Mouse (Mus musculus) neural tube, embryonic 11.5 days (tissue): ENCODE measurements around the gene Ccnl2. TPM values are rescaled to one million over a fixed set of nuclear protein-coding genes. Genes with fewer than 3 reads are reported as not detected.

Source experiments
- ATAC-seq: fragments of 200-750 bp; cut with Nextera tagmentation; 2 replicates; pipeline ENCODE4 v1.8.0; 2017; ENCODE audit warnings: moderate number of reproducible peaks, mild to moderate bottlenecking, moderate TSS enrichment, moderate library complexity; ENCODE audit not compliant: insufficient read depth, low FRiP score, low TSS enrichment
- DNase-seq: peaks from one replicate; pipeline ENCODE4 v3.0.0-alpha.2; 2015; ENCODE audit warnings: low spot score
- H3K27ac ChIP-seq: fragments of 300-500 bp; sonication (generic); 2 replicates; pipeline ENCODE4 v1.5.1; 2014; ENCODE audit warnings: low read depth, mild to moderate bottlenecking, low read length
- H3K27me3 ChIP-seq: fragments of 300-500 bp; sonication (generic); 2 replicates; pipeline ENCODE4 v1.6.1; 2014; ENCODE audit warnings: mild to moderate bottlenecking, low read length, mixed read lengths; ENCODE audit not compliant: control insufficient read depth, insufficient read depth
- H3K36me3 ChIP-seq: fragments of 300-500 bp; sonication (generic); 2 replicates; pipeline ENCODE4 v1.6.1; 2014; ENCODE audit warnings: mild to moderate bottlenecking, low read length, moderate library complexity, mixed read lengths; ENCODE audit not compliant: control insufficient read depth, insufficient read depth
- H3K4me1 ChIP-seq: fragments of 300-500 bp; sonication (generic); 2 replicates; pipeline ENCODE4 v1.6.1; 2014; ENCODE audit warnings: low read length, mixed read lengths; ENCODE audit not compliant: control insufficient read depth, insufficient read depth
- H3K4me2 ChIP-seq: fragments of 300-500 bp; sonication (generic); 2 replicates; pipeline ENCODE4 v1.6.1; 2014; ENCODE audit warnings: low read depth, mild to moderate bottlenecking, moderate library complexity
- H3K4me3 ChIP-seq: fragments of 300-500 bp; sonication (generic); 2 replicates; pipeline ENCODE4 v1.5.1; 2014; ENCODE audit warnings: low read depth, low read length
- H3K9ac ChIP-seq: fragments of 300-500 bp; sonication (generic); 2 replicates; pipeline ENCODE4 v1.6.1; 2014; ENCODE audit warnings: mild to moderate bottlenecking, low read length
- H3K9me3 ChIP-seq: fragments of 300-500 bp; sonication (generic); 2 replicates; pipeline ENCODE4 v1.6.1; 2016; ENCODE audit warnings: low read length; ENCODE audit not compliant: control insufficient read depth
- WGBS: fragments of 180-500 bp; shearing (Covaris S2); extraction: QIAGEN DNeasy Blood & Tissue Kit; methylation state at CpG from one replicate; pipeline ENCODE4 v1.1.7; 2014; 5-methylcytosine and 5-hydroxymethylcytosine counted together
- polyA plus RNA-seq: library from polyadenylated mRNA; unstranded; fragments of >200 nt; fragmentation: Nextera tagmentation; extraction: Ambion mirVana; gene quantifications from 2 replicates; pipeline ENCODE4 v1.2.1, GENCODE M21; 2014

Gene Ccnl2
- polyA plus RNA-seq, 1 experiment from 2014 or later, result 188 TPM

GRCm38 (mm10) chr4:155774971-155775740 is 37.1 kb upstream of the Ccnl2 start:
- ATAC-seq (no peak), DNase-seq (no peak)
- Histone ChIP-seq H3K27me3 (no peaks in the 10 kb centered on the region), H3K27ac (no peak overlapping the region; the same call in 1 of the 2 replicates), H3K36me3 (no peaks in the 10 kb centered on the region), H3K4me3 (no peak overlapping the region), H3K9ac (peak overlapping the region; percentile 44; the same call in 1 of the 2 replicates), H3K9me3 (no peaks in the 10 kb centered on the region), H3K4me2 (peak overlapping the region; percentile 68), H3K4me1 (peaks cover 6% of the 10 kb centered on the region)
- WGBS, result 64% methylated on average over 9 of the region's 9 CpGs

- H3K27me3 ChIP-seq, result no peaks in the 10 kb centered on the region
- H3K4me1 ChIP-seq, result peaks cover 6% of the 10 kb centered on the region
- no peaks in the 10 kb centered on the region for H3K36me3 ChIP-seq
- ATAC-seq, result no peak
- no peak overlapping the region; the same call in 1 of the 2 replicates for H3K27ac ChIP-seq
- H3K4me3 ChIP-seq, result no peak overlapping the region
- H3K4me2 ChIP-seq, result no peak overlapping the region
- DNase-seq, result no peak
- H3K9me3 ChIP-seq, result no peaks in the 10 kb centered on the region
- 90% methylated on average over 3 of the region's 3 CpGs for WGBS
- no peak overlapping the region for H3K9ac ChIP-seq
Observed at GRCm38 (mm10) chr4:155775855-155776254, 36.4 kb upstream of the Ccnl2 start.

- H3K9me3 ChIP-seq, result no peaks in the 10 kb centered on the region
- no peak overlapping the region for H3K4me3 ChIP-seq
- 34% methylated on average over 2 of the region's 2 CpGs for WGBS
- H3K27ac ChIP-seq, result 0 out of 2 replicates have a peak overlapping the region, but pooled peaks have one; percentile 4
- peaks cover 6% of the 10 kb centered on the region for H3K4me1 ChIP-seq
- no peak overlapping the region; the same call in 1 of the 2 replicates for H3K9ac ChIP-seq
- no peaks in the 10 kb centered on the region for H3K27me3 ChIP-seq
- H3K36me3 ChIP-seq, result no peaks in the 10 kb centered on the region
- no peak overlapping the region for H3K4me2 ChIP-seq
- DNase-seq (no peak), ATAC-seq (no peak)
Observed at GRCm38 (mm10) chr4:155776704-155777335, 35.5 kb upstream of the Ccnl2 start.

- 74% methylated on average over 2 of the region's 2 CpGs for WGBS
- no peak overlapping the region for H3K4me3 ChIP-seq
- H3K27me3 ChIP-seq, result no peaks in the 10 kb centered on the region
- H3K36me3 ChIP-seq, result no peaks in the 10 kb centered on the region
- H3K4me2 ChIP-seq, result no peak overlapping the region
- no peaks in the 10 kb centered on the region for H3K9me3 ChIP-seq
- H3K27ac ChIP-seq, result no peak overlapping the region
- H3K4me1 ChIP-seq, result peaks cover 6% of the 10 kb centered on the region
- no peak overlapping the region for H3K9ac ChIP-seq
- no peak for DNase-seq
- ATAC-seq, result no peak
Observed at GRCm38 (mm10) chr4:155777816-155778215, 34.5 kb upstream of the Ccnl2 start.

- WGBS, result 87% methylated on average over 4 of the region's 4 CpGs
- no peak for ATAC-seq
- H3K4me1 ChIP-seq, result 0 out of 2 replicates have a peak, but pooled peaks cover 2% of the 10 kb centered on the region
Observed at GRCm38 (mm10) chr4:155779498-155779897, 32.8 kb upstream of the Ccnl2 start.

GRCm38 (mm10) chr4:155780895-155781294 is 31.4 kb upstream of the Ccnl2 start:
- Histone ChIP-seq H3K4me1 (0 out of 2 replicates have a peak, but pooled peaks cover 2% of the 10 kb centered on the region), H3K27ac (no peak overlapping the region), H3K4me3 (no peak overlapping the region), H3K27me3 (no peaks in the 10 kb centered on the region), H3K36me3 (no peaks in the 10 kb centered on the region), H3K9ac (no peak overlapping the region), H3K9me3 (no peaks in the 10 kb centered on the region), H3K4me2 (no peak overlapping the region)
- no peak for ATAC-seq
- WGBS, result 38% methylated on average over 6 of the region's 6 CpGs
- DNase-seq, result no peak

More at GRCm38 (mm10) chr4:155779498-155779897, 32.8 kb upstream of the Ccnl2 start:
- DNase-seq, result no peak
- Histone ChIP-seq H3K27ac (no peak overlapping the region), H3K9ac (no peak overlapping the region), H3K36me3 (no peaks in the 10 kb centered on the region), H3K4me3 (no peak overlapping the region), H3K27me3 (no peaks in the 10 kb centered on the region), H3K4me2 (no peak overlapping the region), H3K9me3 (no peaks in the 10 kb centered on the region)

GRCm38 (mm10) chr4:155783486-155784080 is 28.7 kb upstream of the Ccnl2 start:
- Histone ChIP-seq H3K9me3 (no peaks in the 10 kb centered on the region), H3K4me2 (peak overlapping the region; percentile 68), H3K9ac (no peak overlapping the region), H3K4me1 (0 out of 2 replicates have a peak, but pooled peaks cover 2% of the 10 kb centered on the region), H3K36me3 (no peaks in the 10 kb centered on the region), H3K27ac (no peak overlapping the region), H3K4me3 (peak overlapping the region; percentile 56), H3K27me3 (no peaks in the 10 kb centered on the region)
- ATAC-seq (no peak; the same call in 1 of the 2 replicates), DNase-seq (no peak)
- 45% methylated on average over 16 of the region's 16 CpGs for WGBS

- Histone ChIP-seq H3K4me3 (peak overlapping the region; percentile 56), H3K9me3 (no peaks in the 10 kb centered on the region), H3K27ac (peak overlapping the region; percentile 76), H3K9ac (peak overlapping the region; percentile 86), H3K36me3 (no peaks in the 10 kb centered on the region), H3K4me2 (peak overlapping the region; percentile 68), H3K27me3 (no peaks in the 10 kb centered on the region), H3K4me1 (0 out of 2 replicates have a peak, but pooled peaks cover 2% of the 10 kb centered on the region)
- peak; percentile 83 for DNase-seq
- ATAC-seq, result peak; percentile 81
- 1% methylated on average over 51 of the region's 52 CpGs for WGBS
Observed at GRCm38 (mm10) chr4:155784081-155784701, 28.1 kb upstream of the Ccnl2 start.
